Mouse (Mus musculus) hindlimb bud, embryonic 11.5 days (tissue): ENCODE measurements around the gene Reps1.

Experiments
- DNase-seq: peaks from one replicate; pipeline ENCODE4 v3.0.0-alpha.2; 2012; ENCODE audit warnings: low read depth, low spot score; ENCODE audit errors: extremely low spot score

The Reps1 gene

GRCm38 (mm10) chr10:18055696-18056390, at the start of gene Reps1:
TSS of gene Reps1 (plus strand) at chr10:18055861.
- no peak for DNase-seq

DNA sequence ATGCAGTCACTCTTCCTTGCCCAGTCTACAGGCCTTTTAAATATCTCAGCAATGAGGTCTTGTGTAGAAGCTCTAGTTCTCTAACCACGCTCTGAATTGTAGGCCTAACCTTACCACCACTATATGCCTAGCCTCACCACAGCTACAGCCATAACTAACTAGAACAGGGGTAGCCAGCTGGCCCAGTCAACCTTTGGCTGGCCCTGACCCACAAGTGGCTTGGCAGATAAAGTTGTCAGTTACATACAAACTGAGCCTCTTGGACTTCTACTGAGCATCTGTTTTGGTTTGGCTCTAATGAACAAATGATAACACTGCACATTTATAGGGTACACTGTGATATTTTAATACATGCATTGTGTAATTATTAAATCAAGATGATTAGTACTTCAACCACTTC, 48.9 kb upstream of the Reps1 start:
- no peak for DNase-seq

- no peak for DNase-seq
These were observed 48.4 kb upstream of the Reps1 start for GRCm38 (mm10) chr10:18007243-18007642.

DNA sequence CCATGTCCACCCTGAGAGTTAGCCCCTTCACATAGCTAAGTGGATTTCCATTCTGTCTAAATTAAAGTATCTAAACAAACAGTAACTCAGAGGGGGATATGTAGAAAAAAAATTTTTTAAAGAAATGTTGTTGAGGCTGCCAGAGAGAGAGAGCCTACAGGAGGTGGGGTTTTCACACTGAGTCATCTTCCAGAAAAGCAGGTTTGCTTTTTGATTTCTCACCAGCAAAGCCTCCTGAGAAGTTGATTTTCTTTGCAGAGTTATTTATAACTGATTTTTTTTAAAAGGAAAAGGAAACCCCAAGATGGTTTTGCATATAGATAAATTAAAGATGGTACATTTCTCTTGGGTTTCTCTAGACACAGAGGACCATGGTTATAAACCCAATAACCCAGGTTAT, 47.5 kb upstream of the Reps1 start:
- no peak for DNase-seq

- DNase-seq: no peak
These were observed 45.9 kb upstream of the Reps1 start for GRCm38 (mm10) chr10:18009744-18010143.

- no peak for DNase-seq
These were observed 43.9 kb upstream of the Reps1 start for GRCm38 (mm10) chr10:18011761-18012160.

DNA sequence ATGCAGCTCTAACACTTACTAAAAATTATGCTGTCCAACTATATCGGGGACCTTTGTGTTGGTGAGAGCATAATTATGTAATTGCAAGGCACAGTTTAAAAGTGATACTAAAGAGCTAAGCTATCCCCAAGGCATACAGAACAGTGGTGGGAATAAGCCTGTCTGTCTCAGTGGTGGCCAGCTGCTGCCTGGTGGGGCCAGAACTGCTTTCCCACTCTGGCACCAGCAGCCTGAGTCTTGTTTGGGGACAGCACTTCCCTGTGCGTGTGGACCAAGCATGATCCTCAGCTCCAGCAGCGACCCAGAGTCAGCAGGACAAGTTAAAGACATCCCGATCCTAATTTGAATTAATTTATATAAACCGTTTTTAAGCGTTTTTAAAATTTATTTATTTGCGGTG, 35.2 kb upstream of the Reps1 start:
- DNase-seq: no peak

- no peak for DNase-seq
These were observed 34.8 kb upstream of the Reps1 start for GRCm38 (mm10) chr10:18020846-18021245.

DNA sequence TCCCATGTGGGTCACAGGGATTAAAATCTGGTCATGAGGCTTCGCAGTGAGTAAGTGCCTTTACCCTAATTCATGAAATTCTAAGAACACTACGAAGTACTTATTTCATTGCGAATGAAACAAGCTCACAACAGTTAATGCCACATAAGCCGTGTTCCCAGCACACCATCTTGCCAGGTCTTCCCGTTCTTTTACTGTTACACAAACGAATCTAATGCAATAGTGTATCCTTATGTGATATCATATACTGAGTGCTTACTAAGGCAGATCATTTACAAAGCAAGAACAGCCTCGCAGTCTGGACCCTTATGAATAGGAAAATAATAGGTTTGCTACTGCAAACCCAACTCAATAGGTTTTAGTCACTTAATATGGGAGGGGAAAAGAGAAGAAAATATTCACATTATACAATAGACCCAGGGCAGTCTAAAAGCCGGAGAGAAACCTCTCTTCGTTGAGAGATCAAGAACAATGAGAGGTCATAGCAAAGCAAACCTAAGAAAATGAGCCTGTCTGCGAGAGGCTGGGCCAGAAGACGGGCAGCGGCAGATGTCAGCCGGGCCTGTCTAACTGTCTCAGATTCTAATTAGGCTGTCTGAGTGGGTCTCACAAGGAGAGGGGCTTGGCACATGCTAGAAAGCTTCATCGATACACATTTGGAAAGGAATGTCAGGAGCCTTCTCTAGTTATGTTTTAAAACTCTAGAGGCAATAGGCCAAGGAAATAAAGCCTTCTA, 33.9 kb upstream of the Reps1 start:
- DNase-seq: no peak

- DNase-seq: peak; percentile 63
These were observed 33.3 kb upstream of the Reps1 start for GRCm38 (mm10) chr10:18022312-18022711.

DNA sequence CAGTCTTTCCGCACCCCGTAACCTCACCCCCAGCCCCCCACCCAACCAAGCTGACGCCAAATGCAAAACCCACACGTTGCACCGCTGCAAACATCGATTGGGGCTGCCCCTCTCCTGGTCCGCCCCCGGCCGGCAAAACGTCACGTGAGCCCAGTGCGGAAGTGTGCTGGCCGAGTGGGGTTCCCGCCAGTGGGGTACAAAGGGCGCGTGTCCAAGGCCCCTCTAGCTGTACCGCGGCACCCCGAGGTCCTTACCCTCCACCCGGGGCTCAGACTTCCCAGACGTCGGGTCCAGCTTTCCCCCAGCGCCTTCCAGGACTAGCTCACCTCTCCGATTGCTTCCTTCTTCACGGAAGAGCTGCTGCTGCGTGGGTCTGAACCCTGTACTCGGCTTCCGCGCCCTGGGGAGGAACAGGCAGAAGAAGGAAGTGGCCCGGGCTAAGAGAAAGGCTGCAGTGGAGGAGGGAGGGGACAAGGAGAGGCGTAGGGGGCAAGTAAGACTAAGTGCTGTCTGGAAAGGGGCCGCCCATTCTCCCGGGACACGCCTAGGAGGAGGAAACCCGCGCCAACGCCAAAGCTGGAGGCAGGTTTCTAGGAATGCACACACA, 32.8 kb upstream of the Reps1 start, which contains the start of gene Abracl:
Gene Abracl (minus strand): TSS at position 548 of the 607 bp plus-strand sequence.
- peak; percentile 26 for DNase-seq

DNA sequence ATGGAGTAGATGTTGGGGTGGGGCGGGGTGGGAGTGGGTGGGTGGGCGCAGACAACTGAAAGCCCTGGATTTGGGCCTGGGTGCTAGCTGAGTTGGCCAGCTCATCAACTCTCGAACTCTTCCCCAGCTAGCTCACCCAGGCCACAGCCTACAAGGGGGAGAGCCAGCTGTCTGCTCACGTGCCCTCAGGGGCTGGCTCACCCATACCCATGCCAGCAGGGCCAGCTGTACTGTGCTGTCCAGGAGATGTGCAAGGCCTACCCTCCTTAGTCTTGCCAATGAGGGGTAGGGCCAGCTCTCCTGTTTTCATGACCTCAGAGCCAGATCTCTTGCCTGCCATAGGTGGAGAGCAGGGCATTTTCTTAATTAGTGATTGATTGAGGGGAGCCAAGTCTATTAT, 21.3 kb upstream of the Reps1 start:
- DNase-seq: no peak

DNA sequence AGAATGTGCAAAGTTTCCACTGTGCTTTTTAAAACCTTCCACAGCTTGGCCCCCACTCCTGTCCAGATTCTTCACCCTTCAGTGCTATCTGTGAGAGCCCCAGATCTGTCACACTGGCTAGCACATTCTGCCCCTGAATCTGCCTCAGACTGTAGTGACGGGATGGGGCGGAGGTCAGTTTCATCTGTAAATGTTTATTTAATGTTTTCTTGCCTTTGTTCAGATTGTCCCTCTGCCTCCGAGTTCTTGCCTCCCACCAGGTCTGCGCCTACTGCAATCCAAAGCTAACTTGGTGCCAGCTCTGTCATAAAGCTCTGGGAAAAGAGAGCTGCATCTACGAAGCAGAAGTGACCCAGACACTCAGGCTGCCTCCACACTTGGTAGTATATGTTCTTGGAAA, 18.8 kb upstream of the Reps1 start:
- no peak for DNase-seq

DNA sequence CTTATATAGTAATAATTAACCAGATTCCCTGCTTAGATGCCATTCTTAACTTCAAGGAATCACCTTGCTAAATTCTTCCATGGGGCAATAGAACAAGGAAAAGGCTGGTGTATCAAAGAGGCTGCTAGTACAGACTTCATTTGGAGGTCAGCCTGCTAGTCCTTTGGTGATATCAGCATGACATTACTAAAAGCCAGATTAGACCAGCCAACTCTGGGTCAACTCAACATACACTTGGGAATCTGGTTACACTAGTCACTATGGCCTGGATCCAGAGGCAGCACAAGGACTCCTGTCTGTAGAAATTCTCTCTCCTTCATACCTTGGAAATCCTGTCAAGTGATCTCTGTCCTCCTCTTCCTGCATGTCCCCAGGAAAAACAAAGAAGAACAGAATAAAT, 9.3 kb upstream of the Reps1 start:
- no peak for DNase-seq

DNA sequence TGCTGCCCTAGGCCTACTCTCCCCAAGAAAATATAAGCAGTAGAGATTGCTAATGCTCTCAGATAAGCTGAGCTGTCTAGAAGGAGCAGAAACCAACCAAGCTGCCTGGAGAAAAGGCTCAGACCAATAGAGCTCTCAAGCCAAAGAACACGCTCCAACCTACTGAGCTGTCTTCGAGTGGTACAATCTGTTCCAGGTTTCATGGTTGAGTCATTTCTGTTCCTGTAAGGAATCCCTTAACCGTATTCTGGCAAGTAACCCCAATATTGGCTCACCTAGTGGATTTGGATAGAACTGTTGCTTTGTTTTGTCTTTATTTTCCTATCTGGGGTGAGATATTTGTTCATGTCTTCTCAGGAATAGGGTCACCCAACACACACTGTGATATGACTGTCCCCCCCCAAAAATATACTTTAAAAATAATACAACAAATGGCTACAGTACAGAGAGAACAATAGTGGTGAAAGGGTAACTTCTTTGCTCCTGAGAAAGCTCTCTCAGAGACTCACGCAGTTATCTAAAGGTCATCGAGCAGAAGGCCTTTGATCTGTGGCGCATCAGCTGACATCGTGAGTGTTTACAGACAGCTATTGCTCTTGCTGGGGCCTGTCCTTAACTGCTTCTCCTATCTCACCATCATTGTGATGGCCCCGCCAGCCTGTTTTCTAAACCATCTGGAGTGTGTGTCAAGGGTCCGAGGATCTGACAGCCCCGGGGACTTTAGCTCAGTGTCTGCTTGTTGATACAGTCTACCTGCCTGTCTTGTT, 8.1 kb upstream of the Reps1 start:
- DNase-seq: no peak

DNA sequence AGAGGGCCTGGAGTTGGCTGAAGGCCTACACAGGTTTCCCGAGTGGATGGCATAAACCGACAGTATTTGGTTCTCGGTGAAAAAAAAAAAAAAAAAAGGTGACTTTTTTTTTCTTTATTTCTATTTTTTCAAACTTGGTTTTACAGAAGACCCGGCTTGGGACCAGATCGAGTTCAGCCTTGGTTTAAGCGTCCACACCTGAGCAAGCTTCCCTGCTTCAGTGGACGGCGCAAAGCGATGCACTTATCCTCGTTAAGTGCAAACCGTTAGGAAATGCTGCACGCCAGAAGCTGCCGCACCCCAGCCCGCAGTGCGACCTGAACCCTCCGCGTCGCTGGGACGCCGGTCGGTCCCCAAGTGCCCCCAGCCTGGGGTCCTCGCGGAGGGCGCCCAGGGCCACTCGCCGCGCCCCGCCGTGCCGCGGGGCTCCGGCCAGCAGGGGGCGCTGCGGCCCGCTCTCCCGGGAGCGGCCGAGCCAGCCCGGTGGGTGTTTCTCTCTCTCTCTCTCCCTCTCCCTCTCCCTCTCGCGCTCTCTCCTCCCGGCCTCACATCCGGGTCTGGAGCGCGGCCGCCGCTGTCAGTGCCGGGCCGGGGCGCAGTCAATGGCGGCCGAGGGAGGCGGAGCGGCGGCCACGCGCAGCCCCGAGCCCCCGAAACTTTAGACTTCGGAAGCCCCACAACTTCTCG, 509 bp upstream of the Reps1 start:
- DNase-seq: peak; percentile 22

DNA sequence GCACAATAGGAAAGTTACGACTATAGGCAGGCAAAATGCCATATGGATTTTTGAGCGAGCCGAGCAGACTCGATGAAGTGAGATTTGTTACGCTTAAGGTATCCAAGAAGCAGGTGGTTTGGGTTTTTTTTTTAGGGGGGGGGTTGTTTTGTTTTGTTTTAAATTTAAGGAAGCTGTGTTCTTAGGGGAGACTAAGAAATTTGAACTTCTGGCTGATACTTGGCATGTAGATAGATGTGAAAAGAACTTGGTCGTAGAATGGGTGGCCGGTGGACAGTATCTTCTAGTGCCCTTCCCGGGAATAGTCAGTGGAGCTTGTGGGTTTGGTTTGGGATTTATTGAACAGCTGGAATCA, 707 bp downstream of the Reps1 start:
- DNase-seq: peak; percentile 1

DNA sequence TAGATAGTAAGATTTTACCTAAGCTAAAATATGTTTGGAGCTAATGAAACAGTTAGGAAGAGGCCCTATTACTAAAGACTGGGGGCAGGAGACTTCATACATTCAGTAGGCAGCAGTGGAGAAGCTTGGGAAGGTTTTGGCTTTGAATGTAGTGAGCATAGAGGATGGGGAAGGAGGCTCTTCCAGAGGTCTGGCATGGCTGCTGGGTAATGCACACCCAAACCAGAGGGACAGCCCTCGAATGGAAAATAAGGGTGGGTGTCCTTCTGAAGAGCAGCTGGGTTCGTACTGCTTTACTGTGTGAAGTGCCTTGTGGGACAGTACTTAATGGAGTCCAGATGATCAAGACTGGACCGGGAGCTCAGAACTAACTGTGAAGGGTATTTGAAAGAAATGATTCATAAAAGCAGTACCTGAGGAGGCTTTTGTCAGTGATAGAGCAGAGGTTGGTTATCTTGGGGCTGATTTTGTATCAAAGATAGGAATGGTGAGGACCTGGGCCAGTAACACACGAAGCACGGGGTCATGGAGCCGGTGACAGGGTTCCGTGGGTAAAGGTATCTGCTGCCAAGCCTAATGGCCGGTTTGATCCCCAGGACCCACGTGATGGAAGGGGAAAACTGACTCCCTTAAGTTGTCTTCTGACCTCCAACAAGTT, 3.1 kb downstream of the Reps1 start:
- no peak for DNase-seq

GRCm38 (mm10) chr10:18059807-18060206, 4.1 kb downstream of the Reps1 start:
- DNase-seq: no peak

DNA sequence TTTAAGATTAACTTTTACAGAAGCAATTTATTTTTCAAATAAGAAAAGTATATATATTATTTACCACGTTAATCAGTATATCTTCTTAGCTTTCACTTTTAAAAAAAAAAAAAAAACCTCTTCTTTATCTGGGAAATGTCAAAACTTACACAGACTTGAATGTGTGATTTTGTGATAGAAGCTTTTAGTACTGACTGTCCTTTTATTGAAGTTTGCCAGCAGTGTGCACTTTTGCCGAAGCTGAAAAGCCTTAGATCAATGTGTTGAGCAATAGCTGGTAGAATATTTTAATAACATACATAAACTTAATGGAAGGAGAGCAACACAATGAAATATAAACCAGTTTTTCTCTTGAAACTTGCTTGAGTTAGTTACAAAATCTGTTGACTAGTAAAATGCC, 5.1 kb downstream of the Reps1 start:
- no peak for DNase-seq
